Mouse (Mus musculus): Measurements from ENCODE around the gene Arid2. TPM values are rescaled to one million over a fixed set of nuclear protein-coding genes. Genes with fewer than 3 reads are reported as not detected.

Gene Arid2
- polyA plus RNA-seq, 1 experiment from 2014 or later = 38.7 TPM

Small RNAs within 50 kb of the gene (microRNA-seq; reads per million reads assigned to microRNA genes)
- gene Gm25397 = not detected

Other genes starting within 250 kb of the Arid2 start
- gene Scaf11, start 173.3 kb downstream of the Arid2 start, polyA plus RNA-seq (2016; fragmentation: Nextera tagmentation; extraction: Ambion mirVana) = 95.8 and 98.0 TPM in 2 replicates